Mouse (Mus musculus) heart, embryonic 15.5 days (tissue): ENCODE data around the gene Spsb1. TPM values are rescaled to one million over a fixed set of nuclear protein-coding genes. Genes with fewer than 3 reads are reported as not detected.
A peak's percentile ranks its signal among the peaks of the same experiment; 100 is the strongest.

Source experiments
- ATAC-seq: fragments of 200-750 bp; cut with Nextera tagmentation; replicated peaks from 2 replicates; pipeline ENCODE4 v1.8.0; 2017; ENCODE audit warnings: low read depth, moderate TSS enrichment; ENCODE audit not compliant: insufficient number of reproducible peaks, insufficient read depth, low FRiP score
- H3K27ac ChIP-seq: fragments of 300-500 bp; sonication (generic); 2 replicates; pipeline ENCODE4 v1.5.1; 2015; ENCODE audit warnings: mild to moderate bottlenecking, inconsistent platforms
- H3K27me3 ChIP-seq: fragments of 300-500 bp; sonication (generic); 2 replicates; pipeline ENCODE4 v1.6.1; 2015; ENCODE audit warnings: inconsistent platforms
- H3K36me3 ChIP-seq: fragments of 300-500 bp; sonication (generic); 2 replicates; pipeline ENCODE4 v1.6.1; 2015; ENCODE audit warnings: mild to moderate bottlenecking, inconsistent platforms
- H3K4me1 ChIP-seq: fragments of 300-500 bp; sonication (generic); replicated peaks from 2 replicates; pipeline ENCODE4 v1.6.1; 2015; ENCODE audit warnings: inconsistent platforms
- H3K4me2 ChIP-seq: fragments of 300-500 bp; sonication (generic); 2 replicates; pipeline ENCODE4 v1.6.1; 2015; ENCODE audit warnings: inconsistent platforms, mild to moderate bottlenecking, moderate library complexity
- H3K4me3 ChIP-seq: fragments of 300-500 bp; sonication (generic); 2 replicates; pipeline ENCODE4 v1.5.1; 2015; ENCODE audit warnings: mild to moderate bottlenecking, inconsistent platforms
- H3K9ac ChIP-seq: fragments of 300-500 bp; sonication (generic); 2 replicates; pipeline ENCODE4 v1.6.1; 2015; ENCODE audit warnings: mild to moderate bottlenecking, inconsistent platforms
- H3K9me3 ChIP-seq: fragments of 300-500 bp; sonication (generic); replicated peaks from 2 replicates; pipeline ENCODE4 v1.6.1; 2016; ENCODE audit warnings: inconsistent platforms
- WGBS: fragments of 180-500 bp; shearing (Covaris S2); methylation state at CpG from one replicate; pipeline ENCODE4 v1.1.7; 2015; ENCODE audit warnings: mixed read lengths; 5-methylcytosine and 5-hydroxymethylcytosine counted together
- polyA plus RNA-seq: library from polyadenylated mRNA; unstranded; fragments of >200 nt; fragmentation: Nextera tagmentation; extraction: Ambion mirVana; gene quantifications from 2 replicates; pipeline ENCODE4 v1.2.1, GENCODE M21; 2015

Gene Spsb1
- polyA plus RNA-seq, 1 experiment from 2014 or later: 10.2 TPM

- Histone ChIP-seq H3K4me2 (no peak overlapping the region), H3K9ac (no peak overlapping the region), H3K9me3 (no peaks in the 10 kb centered on the region), H3K4me3 (no peak overlapping the region), H3K27me3 (no peaks in the 10 kb centered on the region; the same call in 1 of the 2 replicates), H3K36me3 (no peaks in the 10 kb centered on the region), H3K4me1 (peaks cover 21% of the 10 kb centered on the region), H3K27ac (no peak overlapping the region)
- ATAC-seq: peak; percentile 34; the same call in 1 of the 2 replicates
- WGBS: 32% methylated on average over 5 of the region's 5 CpGs
These were observed 11.4 kb upstream of the Spsb1 start for GRCm38 (mm10) chr4:149966252-149966651.

- Histone ChIP-seq H3K9ac (no peak overlapping the region), H3K4me2 (no peak overlapping the region), H3K4me3 (no peak overlapping the region), H3K27me3 (no peaks in the 10 kb centered on the region; the same call in 1 of the 2 replicates), H3K9me3 (no peaks in the 10 kb centered on the region), H3K36me3 (no peaks in the 10 kb centered on the region), H3K27ac (no peak overlapping the region), H3K4me1 (peaks cover 21% of the 10 kb centered on the region)
- no peak for ATAC-seq
- WGBS: 78% methylated on average over 6 of the region's 6 CpGs
These were observed 10.8 kb upstream of the Spsb1 start for GRCm38 (mm10) chr4:149965672-149966071.

GRCm38 (mm10) chr4:149965242-149965641 lies 10.4 kb upstream of the Spsb1 start:
- H3K27ac ChIP-seq: no peak overlapping the region
- no peak overlapping the region for H3K4me3 ChIP-seq
- H3K36me3 ChIP-seq: no peaks in the 10 kb centered on the region
- H3K4me2 ChIP-seq: no peak overlapping the region
- peaks cover 21% of the 10 kb centered on the region for H3K4me1 ChIP-seq
- ATAC-seq: no peak
- no peaks in the 10 kb centered on the region for H3K9me3 ChIP-seq
- H3K9ac ChIP-seq: no peak overlapping the region
- 67% methylated on average over 6 of the region's 6 CpGs for WGBS
- H3K27me3 ChIP-seq: no peaks in the 10 kb centered on the region; the same call in 1 of the 2 replicates

DNA sequence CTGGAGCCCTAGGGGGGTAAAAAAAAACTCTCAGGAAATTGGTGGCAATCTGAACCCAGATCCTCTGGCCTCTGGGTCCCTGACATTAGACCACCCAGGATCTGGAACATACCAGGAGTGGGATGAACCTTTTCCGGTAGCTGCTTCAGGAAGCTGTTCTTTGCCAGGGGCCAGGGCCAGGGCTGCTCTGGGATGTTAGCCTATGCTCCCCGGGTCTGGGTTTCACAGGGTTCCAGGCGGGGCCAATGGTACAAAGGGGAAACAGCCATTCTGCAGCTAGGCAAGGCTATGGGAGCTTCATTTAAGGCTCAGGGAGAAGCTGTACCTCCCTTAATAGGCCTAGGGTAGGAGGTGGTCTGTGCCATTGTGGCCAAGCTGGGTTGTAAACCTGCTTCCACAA lies 9.9 kb upstream of the Spsb1 start:
- Histone ChIP-seq H3K36me3 (no peaks in the 10 kb centered on the region), H3K27me3 (no peaks in the 10 kb centered on the region; the same call in 1 of the 2 replicates), H3K4me1 (peaks cover 21% of the 10 kb centered on the region), H3K27ac (no peak overlapping the region), H3K4me3 (no peak overlapping the region), H3K9me3 (no peaks in the 10 kb centered on the region), H3K9ac (no peak overlapping the region), H3K4me2 (no peak overlapping the region)
- WGBS: 63% methylated on average over 3 of the region's 3 CpGs
- ATAC-seq: no peak

DNA sequence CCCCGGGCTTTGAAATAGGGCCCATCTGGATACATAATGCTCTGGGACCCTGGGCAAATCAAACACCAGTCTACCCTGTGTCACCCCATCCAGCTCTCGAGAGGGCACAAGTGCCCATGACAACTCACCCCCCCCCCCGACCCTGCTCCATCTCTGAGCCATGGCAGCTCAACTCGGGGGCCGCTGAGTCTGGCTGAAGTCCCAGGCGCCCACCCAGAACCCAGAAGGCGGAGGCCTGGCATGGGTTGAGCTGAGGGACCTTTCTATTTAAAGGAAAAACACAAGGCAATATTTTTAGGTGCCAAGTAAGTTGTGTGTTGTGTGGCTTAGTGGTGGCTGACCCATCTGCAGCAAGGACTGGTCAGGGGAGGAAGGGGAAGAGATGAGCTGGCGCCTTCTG lies 9.4 kb upstream of the Spsb1 start:
- Histone ChIP-seq H3K4me3 (no peak overlapping the region), H3K4me2 (no peak overlapping the region), H3K36me3 (no peaks in the 10 kb centered on the region), H3K9ac (no peak overlapping the region), H3K4me1 (peaks cover 21% of the 10 kb centered on the region), H3K27me3 (no peaks in the 10 kb centered on the region; the same call in 1 of the 2 replicates), H3K27ac (no peak overlapping the region), H3K9me3 (no peaks in the 10 kb centered on the region)
- no peak for ATAC-seq
- WGBS: 76% methylated on average over 8 of the region's 8 CpGs

DNA sequence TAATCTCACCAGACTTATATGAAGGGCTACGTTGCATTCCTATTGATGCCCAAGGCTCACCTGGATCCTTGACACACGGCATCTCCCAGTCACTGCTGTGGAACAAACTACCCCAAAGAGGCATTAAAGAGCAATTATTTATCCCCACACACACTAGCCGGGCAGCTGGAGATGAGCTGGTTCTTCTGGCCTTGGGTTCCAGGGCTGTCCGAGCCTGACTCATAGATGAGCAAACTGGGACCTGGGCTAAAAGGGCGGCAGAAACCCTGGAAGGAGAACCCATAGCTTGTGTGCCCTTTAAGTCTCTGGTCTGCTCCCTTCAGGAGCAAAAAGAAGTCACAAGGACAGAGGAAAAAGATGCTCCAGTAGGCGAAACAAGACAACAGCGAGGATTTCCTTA lies 5.5 kb upstream of the Spsb1 start:
- Histone ChIP-seq H3K36me3 (no peaks in the 10 kb centered on the region), H3K27me3 (peaks cover 16% of the 10 kb centered on the region), H3K4me2 (no peak overlapping the region), H3K9ac (no peak overlapping the region), H3K9me3 (no peaks in the 10 kb centered on the region), H3K4me3 (no peak overlapping the region), H3K27ac (no peak overlapping the region), H3K4me1 (peaks cover 15% of the 10 kb centered on the region)
- no peak for ATAC-seq
- 85% methylated on average over 7 of the region's 7 CpGs for WGBS

- H3K27me3 ChIP-seq: peaks cover 16% of the 10 kb centered on the region
- peaks cover 13% of the 10 kb centered on the region for H3K4me1 ChIP-seq
- no peaks in the 10 kb centered on the region for H3K36me3 ChIP-seq
- no peaks in the 10 kb centered on the region for H3K9me3 ChIP-seq
- whole genome bisulfite sequencing: 45% methylated on average over 10 of the region's 10 CpGs
- H3K9ac ChIP-seq: no peak overlapping the region
- H3K4me2 ChIP-seq: no peak overlapping the region
- no peak overlapping the region for H3K27ac ChIP-seq
- no peak overlapping the region for H3K4me3 ChIP-seq
- no peak for ATAC-seq
These were observed 5.0 kb upstream of the Spsb1 start for GRCm38 (mm10) chr4:149959816-149960215.

- peaks cover 16% of the 10 kb centered on the region for H3K27me3 ChIP-seq
- WGBS: 4% methylated on average over 5 of the region's 5 CpGs
- H3K36me3 ChIP-seq: no peaks in the 10 kb centered on the region
- peaks cover 17% of the 10 kb centered on the region for H3K4me1 ChIP-seq
- H3K4me2 ChIP-seq: no peak overlapping the region
- H3K27ac ChIP-seq: no peak overlapping the region
- H3K9me3 ChIP-seq: no peaks in the 10 kb centered on the region
- no peak overlapping the region for H3K9ac ChIP-seq
- no peak overlapping the region for H3K4me3 ChIP-seq
- no peak for ATAC-seq
These were observed 3.7 kb upstream of the Spsb1 start for GRCm38 (mm10) chr4:149958566-149958965.

GRCm38 (mm10) chr4:149956048-149956447 lies 1.2 kb upstream of the Spsb1 start:
- no peak overlapping the region for H3K9ac ChIP-seq
- H3K27me3 ChIP-seq: peaks cover 20% of the 10 kb centered on the region
- H3K4me1 ChIP-seq: peaks cover 30% of the 10 kb centered on the region
- 28% methylated on average over 13 of the region's 13 CpGs for WGBS
- no peak overlapping the region for H3K27ac ChIP-seq
- H3K4me2 ChIP-seq: peak overlapping the region; percentile 97
- H3K9me3 ChIP-seq: no peaks in the 10 kb centered on the region
- H3K36me3 ChIP-seq: no peaks in the 10 kb centered on the region
- no peak for ATAC-seq
- peak overlapping the region; percentile 72; the same call in 1 of the 2 replicates for H3K4me3 ChIP-seq

- peak overlapping the region; percentile 30; the same call in 1 of the 2 replicates for H3K9ac ChIP-seq
- H3K4me1 ChIP-seq: peaks cover 32% of the 10 kb centered on the region
- 12% methylated on average over 15 of the region's 15 CpGs for WGBS
- H3K4me2 ChIP-seq: peak overlapping the region; percentile 97
- H3K27me3 ChIP-seq: peaks cover 20% of the 10 kb centered on the region
- no peaks in the 10 kb centered on the region for H3K36me3 ChIP-seq
- H3K9me3 ChIP-seq: no peaks in the 10 kb centered on the region
- peak overlapping the region; percentile 72 for H3K4me3 ChIP-seq
- no peak overlapping the region for H3K27ac ChIP-seq
- no peak for ATAC-seq
These were observed 788 bp upstream of the Spsb1 start for GRCm38 (mm10) chr4:149955631-149956030.

DNA sequence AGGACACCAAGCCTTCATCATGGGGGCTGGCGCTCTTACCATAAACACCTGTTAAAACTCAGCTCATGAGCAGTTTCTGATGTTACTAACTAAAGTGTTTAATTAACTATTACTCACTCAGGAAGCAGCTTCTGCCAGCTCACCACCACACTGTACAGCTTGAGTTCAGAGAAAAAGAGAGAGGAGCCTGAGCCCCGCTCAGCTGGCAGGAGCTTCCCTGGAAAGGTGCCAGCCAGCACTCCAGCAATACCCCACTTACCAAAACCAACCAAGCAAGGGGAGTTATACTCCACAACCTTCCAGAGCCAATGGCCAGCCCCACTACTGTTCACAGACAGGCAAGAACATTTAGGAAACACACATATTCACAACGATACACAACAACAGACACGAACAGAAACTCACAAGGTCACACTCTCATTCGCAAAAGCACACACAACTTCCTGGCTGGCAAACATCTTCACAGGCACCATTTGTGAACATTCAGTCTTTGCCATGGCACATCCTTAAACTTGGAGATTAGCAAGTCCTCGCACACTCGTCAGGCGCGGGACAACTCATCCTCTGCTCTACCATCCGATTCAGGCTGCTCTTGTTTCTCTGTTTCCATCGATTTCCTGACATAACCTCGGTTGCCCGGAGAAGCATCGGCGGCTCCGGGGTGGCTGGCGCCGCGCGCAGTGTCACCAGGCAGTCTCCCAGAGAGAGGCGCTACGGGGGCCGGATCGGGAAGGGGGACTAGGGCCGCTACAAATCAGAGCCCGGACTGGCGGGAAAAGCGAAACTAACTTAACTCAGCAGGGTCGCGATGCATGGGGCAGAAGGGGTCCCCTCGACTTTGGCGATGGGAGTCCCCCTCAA lies 992 bp downstream of the Spsb1 start:
- WGBS: 4% methylated on average over 32 of the region's 32 CpGs
- Histone ChIP-seq H3K4me2 (peak overlapping the region; percentile 97), H3K27me3 (peaks cover 20% of the 10 kb centered on the region), H3K36me3 (no peaks in the 10 kb centered on the region), H3K4me1 (peaks cover 45% of the 10 kb centered on the region), H3K9ac (peak overlapping the region; percentile 79), H3K9me3 (no peaks in the 10 kb centered on the region), H3K4me3 (peak overlapping the region; percentile 72), H3K27ac (peak overlapping the region; percentile 78)
- ATAC-seq: no peak

DNA sequence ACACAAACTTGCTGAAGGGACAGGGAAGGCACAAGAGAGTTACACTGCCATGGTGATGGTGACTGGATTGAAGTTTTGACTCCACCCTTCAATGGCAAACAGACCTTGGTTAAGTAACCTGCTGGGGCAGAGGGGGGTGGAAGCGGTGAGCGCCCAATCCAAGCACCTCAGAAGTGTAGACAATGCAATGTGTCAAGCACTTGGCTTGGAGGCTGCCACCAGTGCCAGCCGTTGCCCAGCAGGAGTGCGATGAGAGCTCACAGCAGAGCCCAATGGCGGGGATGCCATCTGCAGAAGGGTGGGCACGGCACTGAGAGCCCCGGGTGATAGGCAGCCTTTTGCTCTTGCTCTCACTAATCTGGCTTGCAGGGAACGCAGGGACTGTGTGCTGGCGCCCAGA lies 2.6 kb downstream of the Spsb1 start:
- Histone ChIP-seq H3K4me2 (no peak overlapping the region), H3K27ac (no peak overlapping the region), H3K9ac (no peak overlapping the region), H3K27me3 (peaks cover 19% of the 10 kb centered on the region), H3K9me3 (no peaks in the 10 kb centered on the region), H3K36me3 (no peaks in the 10 kb centered on the region), H3K4me1 (peaks cover 61% of the 10 kb centered on the region), H3K4me3 (no peak overlapping the region)
- ATAC-seq: no peak
- 76% methylated on average over 9 of the region's 9 CpGs for WGBS
